Mouse (Mus musculus): ENCODE measurements at regions not wholly inside any gene's neighbourhood (a gene's known extent, or its start where the extent isn't known, plus 50 kb on each side); places are given as distances from the start of the nearest gene placed in this dataset.

- H3K4me1 ChIP-seq (ENCODE audit: control insufficient read depth, insufficient read depth, low read length) = no peaks in the 10 kb centered on the region
- no peak overlapping the region for H3K4me3 ChIP-seq (ENCODE audit: insufficient read depth, low read length)
- TF ChIP-seq POLR2A (IDR thresholded peaks at IDR 0.05; ENCODE audit: low read depth, low read length) (no peak), CTCF (IDR thresholded peaks at IDR 0.05; ENCODE audit: borderline replicate concordance, insufficient read depth, low read length) (no peak)
- no peak overlapping the region for H3K27ac ChIP-seq (ENCODE audit: insufficient read depth, low read length)
Observed at GRCm38 (mm10) chr14:102811022-102811421, 171.4 kb downstream of the Kctd12 start.

GRCm38 (mm10) chr14:102810121-102810921 lies 172.1 kb downstream of the Kctd12 start:
- Histone ChIP-seq H3K27ac (ENCODE audit: insufficient read depth, low read length) (no peak overlapping the region), H3K4me1 (ENCODE audit: control insufficient read depth, insufficient read depth, low read length) (no peaks in the 10 kb centered on the region), H3K4me3 (ENCODE audit: insufficient read depth, low read length) (no peak overlapping the region)
- no peak for TF ChIP-seq POLR2A (IDR thresholded peaks at IDR 0.05; ENCODE audit: low read depth, low read length)
- TF ChIP-seq CTCF (IDR thresholded peaks at IDR 0.05; ENCODE audit: borderline replicate concordance, insufficient read depth, low read length) = no peak

GRCm38 (mm10) chr14:102805936-102806923 lies 176.2 kb downstream of the Kctd12 start:
- no peaks in the 10 kb centered on the region for H3K4me1 ChIP-seq (ENCODE audit: control insufficient read depth, insufficient read depth, low read length)
- no peak overlapping the region for H3K4me3 ChIP-seq (ENCODE audit: insufficient read depth, low read length)
- no peak overlapping the region for H3K27ac ChIP-seq (ENCODE audit: insufficient read depth, low read length)
- TF ChIP-seq CTCF (IDR thresholded peaks at IDR 0.05; ENCODE audit: borderline replicate concordance, insufficient read depth, low read length) (no peak), POLR2A (IDR thresholded peaks at IDR 0.05; ENCODE audit: low read depth, low read length) (no peak)

DNA sequence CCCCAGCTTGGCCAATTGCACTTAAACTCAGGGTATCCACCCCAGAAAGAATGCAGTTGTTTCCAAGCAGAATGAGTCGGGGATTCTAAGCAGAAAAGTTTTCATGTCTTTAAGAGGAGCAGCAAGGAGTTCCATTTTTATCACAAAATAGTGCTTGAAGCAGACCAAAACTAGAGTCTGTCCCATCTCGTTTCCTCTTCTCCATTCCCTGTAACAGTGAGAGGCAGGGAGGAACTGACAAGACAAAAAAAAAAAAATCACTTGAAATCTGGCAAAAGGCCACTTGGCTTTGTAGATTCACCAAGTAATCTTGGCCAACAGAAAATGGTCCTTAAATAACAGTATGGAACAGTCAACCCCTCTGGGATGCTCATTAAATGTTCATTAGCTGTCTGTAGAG lies 186.8 kb downstream of the Kctd12 start:
- H3K4me1 ChIP-seq (ENCODE audit: control insufficient read depth, insufficient read depth, low read length) = no peaks in the 10 kb centered on the region
- H3K27ac ChIP-seq (ENCODE audit: insufficient read depth, low read length) = peak overlapping the region; percentile 26; the same call in 1 of the 2 replicates
- no peak for TF ChIP-seq CTCF (IDR thresholded peaks at IDR 0.05; ENCODE audit: borderline replicate concordance, insufficient read depth, low read length)
- no peak for TF ChIP-seq POLR2A (IDR thresholded peaks at IDR 0.05; ENCODE audit: low read depth, low read length)
- no peak overlapping the region for H3K4me3 ChIP-seq (ENCODE audit: insufficient read depth, low read length)

DNA sequence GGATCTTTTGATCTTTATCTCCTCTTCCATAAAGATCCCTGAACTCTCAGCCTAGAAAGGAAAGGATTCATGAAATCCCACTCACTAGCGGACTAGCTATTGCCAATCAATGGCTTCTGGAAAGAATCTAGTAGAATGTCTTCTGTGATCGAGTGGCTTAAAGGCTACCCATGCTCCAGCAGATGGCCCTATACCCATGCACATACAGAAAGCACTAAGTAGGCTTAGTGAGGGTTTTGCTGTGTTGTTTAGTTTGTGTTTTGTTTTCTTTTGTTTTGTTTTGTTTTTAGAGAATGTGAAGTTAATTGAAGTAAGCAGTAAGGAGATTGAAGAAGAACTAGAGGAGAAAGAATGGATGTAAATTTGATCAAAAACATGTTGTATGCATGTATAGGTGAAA lies 187.5 kb downstream of the Kctd12 start:
- Histone ChIP-seq H3K4me1 (ENCODE audit: control insufficient read depth, insufficient read depth, low read length) (no peaks in the 10 kb centered on the region), H3K4me3 (ENCODE audit: insufficient read depth, low read length) (no peak overlapping the region), H3K27ac (ENCODE audit: insufficient read depth, low read length) (no peak overlapping the region)
- TF ChIP-seq POLR2A (IDR thresholded peaks at IDR 0.05; ENCODE audit: low read depth, low read length) (no peak), CTCF (IDR thresholded peaks at IDR 0.05; ENCODE audit: borderline replicate concordance, insufficient read depth, low read length) (no peak)

GRCm38 (mm10) chr14:102793753-102794152 lies 188.7 kb downstream of the Kctd12 start:
- Histone ChIP-seq H3K4me3 (ENCODE audit: insufficient read depth, low read length) (no peak overlapping the region), H3K4me1 (ENCODE audit: control insufficient read depth, insufficient read depth, low read length) (no peaks in the 10 kb centered on the region), H3K27ac (ENCODE audit: insufficient read depth, low read length) (no peak overlapping the region)
- TF ChIP-seq POLR2A (IDR thresholded peaks at IDR 0.05; ENCODE audit: low read depth, low read length) = no peak
- no peak for TF ChIP-seq CTCF (IDR thresholded peaks at IDR 0.05; ENCODE audit: borderline replicate concordance, insufficient read depth, low read length)

DNA sequence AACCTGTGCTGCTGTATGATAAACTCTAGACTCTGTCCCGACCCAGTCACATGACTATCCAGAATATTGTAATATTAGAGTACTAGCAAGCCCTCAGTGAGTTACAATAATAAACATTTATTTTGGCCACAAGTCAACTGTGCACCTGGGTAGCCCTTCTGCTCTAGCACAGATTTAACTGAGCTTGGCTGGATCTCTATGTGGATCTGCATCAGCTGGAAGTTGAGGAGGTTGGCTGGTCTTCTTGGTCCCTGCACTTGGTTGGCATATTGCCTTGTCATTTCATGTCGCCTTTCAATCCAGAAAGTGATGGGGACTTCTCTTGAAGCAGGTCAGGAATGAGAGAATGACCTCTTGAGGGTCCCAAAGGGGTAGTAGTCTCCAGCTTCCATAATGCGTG lies 191.5 kb downstream of the Kctd12 start:
- TF ChIP-seq POLR2A (IDR thresholded peaks at IDR 0.05; ENCODE audit: low read depth, low read length) = no peak
- no peak for TF ChIP-seq CTCF (IDR thresholded peaks at IDR 0.05; ENCODE audit: borderline replicate concordance, insufficient read depth, low read length)

GRCm38 (mm10) chr14:102782227-102782626 lies 200.2 kb downstream of the Kctd12 start:
- no peaks in the 10 kb centered on the region for H3K4me1 ChIP-seq (ENCODE audit: control insufficient read depth, insufficient read depth, low read length)
- TF ChIP-seq POLR2A (IDR thresholded peaks at IDR 0.05; ENCODE audit: low read depth, low read length) (no peak), CTCF (IDR thresholded peaks at IDR 0.05; ENCODE audit: borderline replicate concordance, insufficient read depth, low read length) (no peak)
- no peak overlapping the region for H3K4me3 ChIP-seq (ENCODE audit: insufficient read depth, low read length)
- H3K27ac ChIP-seq (ENCODE audit: insufficient read depth, low read length) = no peak overlapping the region

More for the DNA sequence above, 191.5 kb downstream of the Kctd12 start:
- Histone ChIP-seq H3K4me3 (ENCODE audit: insufficient read depth, low read length) (no peak overlapping the region), H3K27ac (ENCODE audit: insufficient read depth, low read length) (no peak overlapping the region), H3K4me1 (ENCODE audit: control insufficient read depth, insufficient read depth, low read length) (no peaks in the 10 kb centered on the region)

DNA sequence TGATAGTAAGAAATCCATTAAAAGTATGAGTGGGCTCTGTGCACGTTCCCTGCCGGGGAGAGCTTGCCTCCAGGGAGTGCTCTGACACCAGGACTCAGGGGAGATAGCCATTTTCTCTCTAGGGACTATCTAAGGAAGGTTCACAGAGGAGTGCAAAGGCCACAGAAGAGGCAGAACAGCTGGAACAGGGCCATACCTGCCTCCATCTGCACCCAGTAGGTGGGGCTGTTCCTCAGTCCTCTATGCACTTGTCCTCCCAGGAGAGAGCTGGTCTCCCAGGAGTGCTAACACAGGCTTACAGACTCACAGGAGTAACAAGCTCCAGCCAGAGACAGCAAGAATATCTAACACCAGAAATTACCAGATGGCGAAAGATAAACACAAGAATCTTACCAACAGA lies 212.7 kb downstream of the Kctd12 start:
- Histone ChIP-seq H3K4me3 (ENCODE audit: insufficient read depth, low read length) (no peak overlapping the region), H3K27ac (ENCODE audit: insufficient read depth, low read length) (no peak overlapping the region), H3K4me1 (ENCODE audit: control insufficient read depth, insufficient read depth, low read length) (no peaks in the 10 kb centered on the region)
- TF ChIP-seq POLR2A (IDR thresholded peaks at IDR 0.05; ENCODE audit: low read depth, low read length) (no peak), CTCF (IDR thresholded peaks at IDR 0.05; ENCODE audit: borderline replicate concordance, insufficient read depth, low read length) (no peak)

Measured in embryonic fibroblast, embryonic 13.5 days (primary cell).